Mouse (Mus musculus): ENCODE data around the gene Rspo3.

Rspo3 gene

GRCm38 (mm10) chr10:29432935-29433453 is 102.7 kb downstream of the Rspo3 start:
- DNase-seq: no peak

- DNase-seq: no peak
These were observed 109.0 kb downstream of the Rspo3 start for GRCm38 (mm10) chr10:29426660-29427059.

GRCm38 (mm10) chr10:29424571-29424970 is 111.1 kb downstream of the Rspo3 start:
- no peak for DNase-seq

DNA sequence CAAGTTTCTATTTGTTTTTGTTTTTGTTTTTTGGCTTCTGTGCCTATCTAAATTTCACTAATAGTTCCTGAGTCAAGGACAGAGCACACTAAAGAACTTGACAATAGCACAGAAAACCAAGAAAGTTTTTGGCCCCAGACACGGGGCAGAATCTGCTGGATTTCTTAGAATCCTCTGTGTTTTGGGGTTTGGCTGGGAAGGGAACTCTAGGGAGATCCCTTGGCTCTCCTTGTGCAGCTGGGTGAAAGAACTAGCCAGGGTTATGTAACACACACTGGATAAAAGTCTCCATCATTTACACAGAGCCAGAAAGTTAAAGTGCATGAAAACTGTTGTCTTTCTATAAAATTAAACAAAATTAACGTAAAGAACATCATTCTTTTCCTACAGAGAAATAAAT is 121.3 kb downstream of the Rspo3 start:
- DNase-seq: no peak

- DNase-seq: no peak
These were observed 132.9 kb downstream of the Rspo3 start for GRCm38 (mm10) chr10:29402656-29403268.
